Mouse (Mus musculus) liver, adult 2 months (tissue): Measurements from ENCODE around the gene 1110051M20Rik.

ENCODE experiments used
- CTCF ChIP-seq: fragments of 200-500 bp; IDR thresholded peaks from 2 replicates; pipeline ENCODE4 v1.5.1; 2011; ENCODE audit warnings: low read depth, low read length, control low read depth
- POLR2A ChIP-seq: fragments of 200-500 bp; IDR thresholded peaks from 2 replicates; pipeline ENCODE4 v1.6.1; 2011; ENCODE audit warnings: low read length, control low read depth; ENCODE audit not compliant: insufficient read depth; ENCODE audit errors: extremely low read depth

GRCm38 (mm10) chr2:91285885-91286505, 158.5 kb downstream of the 1110051M20Rik start:
- TF ChIP-seq CTCF (peak; percentile 96), POLR2A (no peak)
